Mouse (Mus musculus) liver, postnatal 0 days (tissue): Measurements from ENCODE around the gene Sidt2.

ENCODE experiments used
- CTCF ChIP-seq: sonication (generic); IDR thresholded peaks from 2 replicates; pipeline ENCODE4 v1.5.1; 2016; ENCODE audit warnings: antibody characterized with exemption, low read depth
- EP300 ChIP-seq: IDR thresholded peaks from 2 replicates; pipeline ENCODE4 v1.6.1; 2016; ENCODE audit warnings: antibody characterized with exemption, low read depth, mild to moderate bottlenecking

DNA sequence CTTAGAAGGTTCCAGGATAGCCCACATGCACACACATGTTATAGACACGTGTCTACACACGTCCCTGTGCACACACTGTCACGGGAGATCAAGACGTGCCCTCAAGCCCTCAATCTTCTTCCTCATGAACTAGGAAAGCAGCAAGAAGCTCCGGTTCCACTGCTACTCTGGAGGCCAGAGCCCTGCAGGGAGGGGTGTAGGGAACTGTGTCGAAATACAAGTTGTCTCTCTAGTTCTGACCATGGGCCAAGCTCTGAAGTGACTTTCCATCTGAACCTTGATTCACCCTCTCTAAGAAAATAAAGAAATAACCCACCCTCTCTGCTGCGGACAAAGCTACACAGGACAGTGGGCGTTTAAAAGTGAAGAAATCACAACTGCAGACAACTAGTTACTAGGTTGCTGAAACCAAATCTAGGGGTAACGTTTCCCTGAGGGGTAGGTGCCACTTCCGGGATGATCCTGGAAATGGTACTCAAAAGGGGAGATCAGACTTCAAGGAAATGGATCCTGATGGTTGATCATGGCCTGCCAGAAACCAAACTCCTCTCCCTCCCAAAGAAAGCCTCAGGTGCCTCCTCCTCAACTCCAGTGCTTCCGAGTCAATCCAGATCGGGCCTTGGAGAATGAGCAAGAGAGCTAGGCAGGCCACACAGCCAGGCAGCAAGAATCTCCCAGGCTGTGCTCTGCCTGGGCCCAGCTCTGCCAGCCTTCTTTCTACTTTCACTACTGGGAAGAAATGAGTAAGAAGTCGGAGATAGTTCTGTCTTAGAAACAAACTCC is 1.4 kb downstream of the Sidt2 start:
- TF ChIP-seq CTCF (no peak), EP300 (no peak)
